In genomic region chr7:67082751-67083150, GRCm38 (mm10) we compare ENCODE assay signal across 15 mouse cellular contexts.
DNase-seq lines count a peak whose midpoint lies in the region.
"Had no signal": no experiment of that assay in that cellular context is flagged by ENCODE, and none has a peak within 500 bp of the region (broad histone marks: within the 10 kb centered on the region; RNA-seq: fewer than 3 reads in every experiment).

No protein-coding gene starts in this region.

- H3K4me3 ChIP-seq in heart, embryonic 10.5 days = no peak overlapping the region

- H3K9me3 ChIP-seq in heart, embryonic 10.5 days = no peaks in the 10 kb centered on the region

- 89% methylated on average over 10 of the region's 10 CpGs for WGBS in heart, embryonic 10.5 days

- intact Hi-C loops in heart, postnatal 25 days (cut with DNase I) = no loop called here

- DNase-seq in heart, adult 11 months = peak; percentile 55
- no peak for DNase-seq in heart, postnatal 25 days (ENCODE audit: low spot score)
- DNase-seq in heart, embryonic 10.5 days (ENCODE audit: low spot score) = peak; percentile 60
- no peak for DNase-seq in heart, postnatal 4 days
- DNase-seq: adrenal gland, adult 2 months; adrenal gland, adult 8-10 months; adrenal gland, postnatal 10 days; adrenal gland, postnatal 14 days; adrenal gland, postnatal 25 days; adrenal gland, postnatal 36 days; B cell, adult 2 months; cerebellum, adult 11 months; cerebellum, adult 11-12 months; cerebellum, adult 18-20 months had no signal

- H3K4me1 ChIP-seq in heart, embryonic 10.5 days = no peaks in the 10 kb centered on the region

- H3K27ac ChIP-seq in heart, embryonic 10.5 days = no peak overlapping the region

- H3K27me3 ChIP-seq in heart, embryonic 10.5 days (ENCODE audit: insufficient read depth, poor library complexity, severe bottlenecking) = no peaks in the 10 kb centered on the region

- H3K36me3 ChIP-seq in heart, embryonic 10.5 days = no peaks in the 10 kb centered on the region
- H3K36me3 ChIP-seq: G1E had no signal

Comparison
In these comparisons a context has a peak if more than half of its experiments do, and no peak if none do; other contexts are left out.
1. DNase-seq: peak in heart, adult 11 months (single experiment) and heart, embryonic 10.5 days (single experiment); none in heart, postnatal 25 days (single experiment) and heart, postnatal 4 days (single experiment).